Mouse (Mus musculus): ENCODE measurements at regions not wholly inside any gene's neighbourhood (a gene's known extent, or its start where the extent isn't known, plus 50 kb on each side); places are given as distances from the start of the nearest gene placed in this dataset.

DNA sequence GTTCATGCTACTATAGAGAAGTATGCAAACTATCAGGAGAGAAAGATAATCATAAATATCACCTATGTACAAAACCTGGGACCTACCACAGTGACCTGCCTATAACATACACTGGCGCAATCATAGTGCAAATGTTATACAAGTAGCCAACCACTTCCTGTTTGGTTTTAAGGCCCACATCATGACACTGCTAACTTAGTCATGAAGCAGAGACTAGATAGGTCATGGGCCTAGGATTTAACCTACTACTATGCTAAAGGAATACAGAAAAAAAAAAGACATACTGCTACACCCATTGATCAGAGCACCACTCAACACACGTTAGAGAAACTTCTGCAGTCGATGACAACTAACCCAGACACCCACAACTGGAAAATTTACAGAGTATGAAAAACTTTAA is 498.6 kb upstream of the Acvr2a start:
- no peaks in the 10 kb centered on the region for H3K27me3 ChIP-seq (ENCODE audit: control insufficient read depth, insufficient read depth, low read length)
- DNase-seq (ENCODE audit: low spot score) (no peak), ATAC-seq (ENCODE audit: low FRiP score, low TSS enrichment) (no peak)
- H3K36me3 ChIP-seq (ENCODE audit: control insufficient read depth, insufficient read depth, low read length): no peaks in the 10 kb centered on the region
- H3K4me3 ChIP-seq (ENCODE audit: low read depth, low read length): no peak overlapping the region
- TF ChIP-seq EP300 (optimal IDR thresholded peaks at IDR 0.05) (no peak), CTCF (IDR thresholded peaks at IDR 0.05; ENCODE audit: low read depth) (no peak)
- H3K9ac ChIP-seq (ENCODE audit: low read length): no peak overlapping the region
- H3K4me1 ChIP-seq (replicated peaks; ENCODE audit: control insufficient read depth, insufficient read depth): no peaks in the 10 kb centered on the region
- no peak overlapping the region for H3K27ac ChIP-seq (replicated peaks)
- H3K4me2 ChIP-seq (replicated peaks; ENCODE audit: low read depth): no peak overlapping the region
- no peaks in the 10 kb centered on the region for H3K9me3 ChIP-seq (ENCODE audit: control insufficient read depth, low read length)
- WGBS: 97% methylated on average over 3 of the region's 3 CpGs

DNA sequence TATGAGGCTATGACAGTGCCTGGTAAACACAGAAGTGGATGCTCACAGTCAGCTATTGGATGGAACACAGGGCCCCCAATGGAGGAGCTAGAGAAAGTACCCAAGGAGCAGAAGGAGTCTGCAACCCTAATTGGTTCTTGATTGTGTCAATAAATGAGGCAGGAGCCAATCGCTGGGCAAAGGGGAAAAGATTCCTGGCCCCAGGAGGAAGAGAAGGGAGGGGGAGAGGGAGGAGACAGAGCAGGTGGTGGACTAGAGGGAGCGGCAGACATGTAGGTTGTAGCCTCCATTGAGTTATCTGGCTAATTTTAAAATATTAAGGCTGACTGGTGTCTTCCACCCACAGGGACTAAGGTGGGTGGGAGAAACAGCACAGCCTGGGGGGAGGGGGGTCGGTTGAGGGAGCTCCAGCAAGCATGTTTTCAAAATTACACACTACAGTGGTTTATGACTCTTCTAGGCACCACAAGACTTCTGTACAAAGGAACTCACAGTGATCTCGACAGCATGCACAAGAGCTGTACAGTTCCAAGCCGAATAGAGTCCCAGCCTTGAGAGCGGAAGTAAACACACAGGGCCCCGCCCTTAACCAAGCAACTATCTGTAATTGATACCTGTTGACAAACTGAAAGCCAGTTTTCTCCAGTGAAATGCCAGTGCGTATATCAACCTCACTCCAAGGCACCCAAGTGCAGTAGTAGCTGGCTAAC is 497.6 kb upstream of the Acvr2a start:
- no peak for ATAC-seq (ENCODE audit: low FRiP score, low TSS enrichment)
- H3K4me1 ChIP-seq (replicated peaks; ENCODE audit: control insufficient read depth, insufficient read depth): no peaks in the 10 kb centered on the region
- H3K36me3 ChIP-seq (ENCODE audit: control insufficient read depth, insufficient read depth, low read length): no peaks in the 10 kb centered on the region
- 85% methylated on average over 8 of the region's 8 CpGs for WGBS
- H3K27ac ChIP-seq (replicated peaks): no peak overlapping the region
- H3K4me2 ChIP-seq (replicated peaks; ENCODE audit: low read depth): no peak overlapping the region
- DNase-seq (ENCODE audit: low spot score): no peak
- H3K9ac ChIP-seq (ENCODE audit: low read length): no peak overlapping the region
- no peaks in the 10 kb centered on the region for H3K9me3 ChIP-seq (ENCODE audit: control insufficient read depth, low read length)
- H3K4me3 ChIP-seq (ENCODE audit: low read depth, low read length): no peak overlapping the region
- H3K27me3 ChIP-seq (ENCODE audit: control insufficient read depth, insufficient read depth, low read length): no peaks in the 10 kb centered on the region
- TF ChIP-seq EP300 (optimal IDR thresholded peaks at IDR 0.05) (no peak), CTCF (IDR thresholded peaks at IDR 0.05; ENCODE audit: low read depth) (no peak)

GRCm38 (mm10) chr2:48317821-48318220 is 496.1 kb upstream of the Acvr2a start:
- ATAC-seq (ENCODE audit: low FRiP score, low TSS enrichment) (no peak), DNase-seq (ENCODE audit: low spot score) (no peak)
- Histone ChIP-seq H3K27ac (replicated peaks) (no peak overlapping the region), H3K27me3 (ENCODE audit: control insufficient read depth, insufficient read depth, low read length) (no peaks in the 10 kb centered on the region), H3K4me2 (replicated peaks; ENCODE audit: low read depth) (no peak overlapping the region), H3K9me3 (ENCODE audit: control insufficient read depth, low read length) (no peaks in the 10 kb centered on the region), H3K9ac (ENCODE audit: low read length) (no peak overlapping the region), H3K36me3 (ENCODE audit: control insufficient read depth, insufficient read depth, low read length) (no peaks in the 10 kb centered on the region), H3K4me1 (replicated peaks; ENCODE audit: control insufficient read depth, insufficient read depth) (no peaks in the 10 kb centered on the region), H3K4me3 (ENCODE audit: low read depth, low read length) (no peak overlapping the region)
- WGBS: 43% methylated on average over 7 of the region's 7 CpGs
- TF ChIP-seq CTCF (IDR thresholded peaks at IDR 0.05; ENCODE audit: low read depth) (no peak), EP300 (optimal IDR thresholded peaks at IDR 0.05) (no peak)

GRCm38 (mm10) chr2:48318384-48319030 is 495.4 kb upstream of the Acvr2a start:
- ATAC-seq (ENCODE audit: low FRiP score, low TSS enrichment): no peak
- WGBS: 34% methylated on average over 8 of the region's 8 CpGs
- H3K4me2 ChIP-seq (replicated peaks; ENCODE audit: low read depth): no peak overlapping the region
- no peak overlapping the region for H3K4me3 ChIP-seq (ENCODE audit: low read depth, low read length)
- no peaks in the 10 kb centered on the region for H3K36me3 ChIP-seq (ENCODE audit: control insufficient read depth, insufficient read depth, low read length)
- H3K4me1 ChIP-seq (replicated peaks; ENCODE audit: control insufficient read depth, insufficient read depth): no peaks in the 10 kb centered on the region
- no peak for DNase-seq (ENCODE audit: low spot score)
- H3K9ac ChIP-seq (ENCODE audit: low read length): no peak overlapping the region
- no peaks in the 10 kb centered on the region for H3K9me3 ChIP-seq (ENCODE audit: control insufficient read depth, low read length)
- no peak overlapping the region for H3K27ac ChIP-seq (replicated peaks)
- H3K27me3 ChIP-seq (ENCODE audit: control insufficient read depth, insufficient read depth, low read length): no peaks in the 10 kb centered on the region
- no peak for TF ChIP-seq CTCF (IDR thresholded peaks at IDR 0.05; ENCODE audit: low read depth)
- TF ChIP-seq EP300 (optimal IDR thresholded peaks at IDR 0.05): no peak

DNA sequence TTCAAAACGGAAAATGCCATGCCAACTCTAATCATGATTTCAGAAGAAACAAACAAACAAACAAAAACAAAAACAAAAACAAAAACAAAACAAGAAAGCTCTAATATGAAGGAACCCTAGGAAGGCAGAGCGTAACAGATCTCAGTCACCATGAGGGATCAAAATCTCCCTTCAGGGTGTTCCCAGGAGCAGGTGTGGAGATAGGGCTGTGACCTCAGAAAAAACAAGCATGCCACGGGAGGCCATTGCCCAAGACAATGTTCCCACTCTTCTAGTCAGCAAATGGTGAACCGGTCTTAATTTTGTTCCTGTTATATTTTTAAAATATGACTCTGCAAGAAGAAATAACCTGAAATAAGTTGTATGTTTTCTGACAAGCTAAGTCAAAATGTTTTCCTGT is 492.4 kb upstream of the Acvr2a start:
- H3K27me3 ChIP-seq (ENCODE audit: control insufficient read depth, insufficient read depth, low read length): no peaks in the 10 kb centered on the region
- H3K9me3 ChIP-seq (ENCODE audit: control insufficient read depth, low read length): no peaks in the 10 kb centered on the region
- H3K4me2 ChIP-seq (replicated peaks; ENCODE audit: low read depth): no peak overlapping the region
- H3K36me3 ChIP-seq (ENCODE audit: control insufficient read depth, insufficient read depth, low read length): no peaks in the 10 kb centered on the region
- DNase-seq (ENCODE audit: low spot score) (no peak), ATAC-seq (ENCODE audit: low FRiP score, low TSS enrichment) (no peak)
- 74% methylated on average over 4 of the region's 4 CpGs for WGBS
- no peak overlapping the region for H3K9ac ChIP-seq (ENCODE audit: low read length)
- H3K4me3 ChIP-seq (ENCODE audit: low read depth, low read length): no peak overlapping the region
- no peak overlapping the region for H3K27ac ChIP-seq (replicated peaks)
- TF ChIP-seq CTCF (IDR thresholded peaks at IDR 0.05; ENCODE audit: low read depth) (no peak), EP300 (optimal IDR thresholded peaks at IDR 0.05) (no peak)
- H3K4me1 ChIP-seq (replicated peaks; ENCODE audit: control insufficient read depth, insufficient read depth): no peaks in the 10 kb centered on the region

GRCm38 (mm10) chr2:48322278-48322677 is 491.6 kb upstream of the Acvr2a start:
- Histone ChIP-seq H3K4me3 (ENCODE audit: low read depth, low read length) (no peak overlapping the region), H3K36me3 (ENCODE audit: control insufficient read depth, insufficient read depth, low read length) (no peaks in the 10 kb centered on the region), H3K27me3 (ENCODE audit: control insufficient read depth, insufficient read depth, low read length) (no peaks in the 10 kb centered on the region), H3K27ac (replicated peaks) (no peak overlapping the region), H3K9me3 (ENCODE audit: control insufficient read depth, low read length) (no peaks in the 10 kb centered on the region), H3K9ac (ENCODE audit: low read length) (no peak overlapping the region), H3K4me2 (replicated peaks; ENCODE audit: low read depth) (no peak overlapping the region), H3K4me1 (replicated peaks; ENCODE audit: control insufficient read depth, insufficient read depth) (no peaks in the 10 kb centered on the region)
- ATAC-seq (ENCODE audit: low FRiP score, low TSS enrichment) (no peak), DNase-seq (ENCODE audit: low spot score) (no peak)
- TF ChIP-seq CTCF (IDR thresholded peaks at IDR 0.05; ENCODE audit: low read depth): no peak
- TF ChIP-seq EP300 (optimal IDR thresholded peaks at IDR 0.05): no peak
- 83% methylated on average over 5 of the region's 5 CpGs for WGBS
